ENCODE assay signal across 14 mouse cellular contexts in genomic region chr7:100875822-100876221, GRCm38 (mm10). TPM values are rescaled to one million over a fixed set of nuclear protein-coding genes. Genes with fewer than 3 reads are reported as not detected.
A peak's percentile ranks its signal among the peaks of the same experiment; 100 is the strongest.
DNase-seq lines count a peak whose midpoint lies in the region; ATAC-seq and TF ChIP-seq lines count a peak whose summit lies in the region.
"Had no signal": no experiment of that assay in that cellular context is flagged by ENCODE, and none has a peak within 500 bp of the region (broad histone marks: within the 10 kb centered on the region; RNA-seq: fewer than 3 reads in every experiment).

No protein-coding gene starts in this region.

- no peak overlapping the region for H3K4me2 ChIP-seq in embryonic facial prominence, embryonic 12.5 days (replicated peaks)
- H3K4me2 ChIP-seq in kidney, embryonic 14.5 days (replicated peaks; ENCODE audit: low read depth, low read length), result no peak overlapping the region
- no peak overlapping the region for H3K4me2 ChIP-seq in stomach, embryonic 14.5 days (replicated peaks; ENCODE audit: low read depth, low read length)
- no peak overlapping the region for H3K4me2 ChIP-seq in stomach, postnatal 0 days (replicated peaks; ENCODE audit: low read depth)
- H3K4me2 ChIP-seq in stomach, embryonic 15.5 days, result no peak overlapping the region
- H3K4me2 ChIP-seq: midbrain, embryonic 13.5 days had no signal

- H3K9me3 ChIP-seq in embryonic facial prominence, embryonic 12.5 days, result no peaks in the 10 kb centered on the region
- no peaks in the 10 kb centered on the region for H3K9me3 ChIP-seq in embryonic facial prominence, embryonic 10.5 days
- no peaks in the 10 kb centered on the region for H3K9me3 ChIP-seq in kidney, embryonic 14.5 days (ENCODE audit: control insufficient read depth, low read length)
- H3K9me3 ChIP-seq in stomach, embryonic 14.5 days (ENCODE audit: control insufficient read depth, low read depth, low read length), result no peaks in the 10 kb centered on the region
- H3K9me3 ChIP-seq in stomach, postnatal 0 days (ENCODE audit: control insufficient read depth, low read length), result no peaks in the 10 kb centered on the region
- H3K9me3 ChIP-seq in stomach, embryonic 15.5 days, result no peaks in the 10 kb centered on the region
- H3K9me3 ChIP-seq: midbrain, embryonic 13.5 days had no signal

- peaks cover 91% of the 10 kb centered on the region for H3K36me3 ChIP-seq in embryonic facial prominence, embryonic 12.5 days
- H3K36me3 ChIP-seq in embryonic facial prominence, embryonic 10.5 days (replicated peaks), result peaks cover 100% of the 10 kb centered on the region
- H3K36me3 ChIP-seq in kidney, embryonic 14.5 days (ENCODE audit: control insufficient read depth, insufficient read depth, low read length), result peaks cover 94% of the 10 kb centered on the region
- peaks cover 62% of the 10 kb centered on the region for H3K36me3 ChIP-seq in stomach, embryonic 14.5 days (ENCODE audit: control insufficient read depth, insufficient read depth, low read length)
- H3K36me3 ChIP-seq in stomach, postnatal 0 days (ENCODE audit: control insufficient read depth, insufficient read depth, low read length), result peaks cover 23% of the 10 kb centered on the region
- peaks cover 70% of the 10 kb centered on the region for H3K36me3 ChIP-seq in stomach, embryonic 15.5 days

- no peak for DNase-seq in embryonic facial prominence, embryonic 10.5 days (ENCODE audit: low spot score)
- DNase-seq in kidney, postnatal 14 days, result no peak
- no peak for DNase-seq in stomach, postnatal 0 days (ENCODE audit: low spot score)
- DNase-seq: cerebellum, adult 11 months; lung, adult 2 months; thymus, postnatal 14 days had no signal

- no peak overlapping the region for H3K4me3 ChIP-seq in embryonic facial prominence, embryonic 12.5 days
- no peak overlapping the region for H3K4me3 ChIP-seq in embryonic facial prominence, embryonic 10.5 days
- H3K4me3 ChIP-seq in kidney, embryonic 14.5 days (ENCODE audit: low read length), result no peak overlapping the region
- H3K4me3 ChIP-seq in stomach, embryonic 14.5 days (ENCODE audit: low read depth, low read length), result no peak overlapping the region
- H3K4me3 ChIP-seq in stomach, postnatal 0 days (ENCODE audit: low read depth, low read length), result no peak overlapping the region
- H3K4me3 ChIP-seq in stomach, embryonic 15.5 days (replicated peaks), result no peak overlapping the region
- H3K4me3 ChIP-seq: erythroblast, embryonic 14.5 days; midbrain, embryonic 13.5 days had no signal

- 0 out of 2 replicates have a peak overlapping the region, but pooled peaks have one; percentile 33 for H3K27ac ChIP-seq in embryonic facial prominence, embryonic 12.5 days
- no peak overlapping the region for H3K27ac ChIP-seq in embryonic facial prominence, embryonic 10.5 days (replicated peaks)
- H3K27ac ChIP-seq in kidney, embryonic 14.5 days (ENCODE audit: low read depth, low read length), result peak overlapping the region; percentile 37; the same call in 1 of the 2 replicates
- H3K27ac ChIP-seq in stomach, embryonic 14.5 days (ENCODE audit: low read length), result peak overlapping the region; percentile 39
- H3K27ac ChIP-seq in stomach, postnatal 0 days (replicated peaks), result no peak overlapping the region
- peak overlapping the region; percentile 37; the same call in 1 of the 2 replicates for H3K27ac ChIP-seq in stomach, embryonic 15.5 days
- H3K27ac ChIP-seq: hindbrain, postnatal 0 days; midbrain, embryonic 13.5 days had no signal

- WGBS in embryonic facial prominence, embryonic 12.5 days, result 63% methylated on average over 1 of the region's 1 CpGs
- WGBS in embryonic facial prominence, embryonic 10.5 days, result 88% methylated on average over 1 of the region's 1 CpGs
- WGBS in kidney, embryonic 14.5 days, result 53% methylated on average over 1 of the region's 1 CpGs
- 72% methylated on average over 1 of the region's 1 CpGs for WGBS in stomach, embryonic 14.5 days
- 50% methylated on average over 1 of the region's 1 CpGs for WGBS in stomach, postnatal 0 days
- WGBS in stomach, embryonic 15.5 days, result 73% methylated on average over 1 of the region's 1 CpGs

- TF ChIP-seq EP300 in stomach, postnatal 0 days (optimal IDR thresholded peaks at IDR 0.05), result no peak

- no peaks in the 10 kb centered on the region for H3K4me1 ChIP-seq in embryonic facial prominence, embryonic 12.5 days
- peaks cover 8% of the 10 kb centered on the region for H3K4me1 ChIP-seq in embryonic facial prominence, embryonic 10.5 days
- 0 out of 2 replicates have a peak, but pooled peaks cover 5% of the 10 kb centered on the region for H3K4me1 ChIP-seq in kidney, embryonic 14.5 days (ENCODE audit: control insufficient read depth, insufficient read depth, low read length)
- no peaks in the 10 kb centered on the region for H3K4me1 ChIP-seq in stomach, embryonic 14.5 days (ENCODE audit: control insufficient read depth, insufficient read depth, low read length)
- no peaks in the 10 kb centered on the region for H3K4me1 ChIP-seq in stomach, postnatal 0 days (replicated peaks; ENCODE audit: control insufficient read depth, insufficient read depth)
- H3K4me1 ChIP-seq in stomach, embryonic 15.5 days, result 0 out of 2 replicates have a peak, but pooled peaks cover 3% of the 10 kb centered on the region

- TF ChIP-seq CTCF in stomach, postnatal 0 days (IDR thresholded peaks at IDR 0.05; ENCODE audit: low read depth), result no peak

- no peaks in the 10 kb centered on the region for H3K27me3 ChIP-seq in embryonic facial prominence, embryonic 12.5 days
- no peaks in the 10 kb centered on the region for H3K27me3 ChIP-seq in embryonic facial prominence, embryonic 10.5 days (replicated peaks; ENCODE audit: low read depth, poor library complexity, severe bottlenecking)
- H3K27me3 ChIP-seq in kidney, embryonic 14.5 days (ENCODE audit: control insufficient read depth, insufficient read depth, low read length), result no peaks in the 10 kb centered on the region
- no peaks in the 10 kb centered on the region for H3K27me3 ChIP-seq in stomach, embryonic 14.5 days (ENCODE audit: control insufficient read depth, insufficient read depth, low read length)
- H3K27me3 ChIP-seq in stomach, postnatal 0 days (ENCODE audit: control insufficient read depth, insufficient read depth, low read length), result no peaks in the 10 kb centered on the region
- H3K27me3 ChIP-seq in stomach, embryonic 15.5 days (replicated peaks), result no peaks in the 10 kb centered on the region
- H3K27me3 ChIP-seq: midbrain, embryonic 13.5 days had no signal

- no peak overlapping the region for H3K9ac ChIP-seq in embryonic facial prominence, embryonic 12.5 days
- no peak overlapping the region for H3K9ac ChIP-seq in kidney, embryonic 14.5 days (ENCODE audit: low read depth, low read length)
- H3K9ac ChIP-seq in stomach, embryonic 14.5 days (replicated peaks; ENCODE audit: low read depth, low read length), result no peak overlapping the region
- H3K9ac ChIP-seq in stomach, postnatal 0 days (ENCODE audit: low read length), result no peak overlapping the region
- H3K9ac ChIP-seq in stomach, embryonic 15.5 days, result no peak overlapping the region
- H3K9ac ChIP-seq: midbrain, embryonic 13.5 days had no signal

- no peak for ATAC-seq in embryonic facial prominence, embryonic 12.5 days (ENCODE audit: insufficient number of reproducible peaks, insufficient read depth, low FRiP score, low TSS enrichment)
- no peak for ATAC-seq in kidney, embryonic 14.5 days (ENCODE audit: low FRiP score, low TSS enrichment)
- no peak for ATAC-seq in stomach, embryonic 14.5 days (ENCODE audit: insufficient number of reproducible peaks, insufficient read depth, low FRiP score, low read depth)
- ATAC-seq in stomach, postnatal 0 days (ENCODE audit: low FRiP score, low TSS enrichment), result no peak
- ATAC-seq in stomach, embryonic 15.5 days (ENCODE audit: insufficient read depth, low FRiP score, low read depth), result no peak
- no peak for ATAC-seq in erythroid progenitor cell, adult 5-6 weeks (replicated peaks; ENCODE audit: low FRiP score, poor library complexity, severe bottlenecking)
- ATAC-seq: hindbrain, postnatal 0 days; midbrain, embryonic 13.5 days had no signal

RNA-seq across cellular contexts. Expression of gene Relt, which starts 12.6 kb away (rescaled TPM):
- 3.4 and 4.1 TPM in 2 replicates for polyA plus RNA-seq in embryonic facial prominence, embryonic 12.5 days (2016; fragmentation: Nextera tagmentation; extraction: Ambion mirVana)
- 4.8 and 5.2 TPM in 2 replicates for polyA plus RNA-seq in embryonic facial prominence, embryonic 10.5 days (2016; fragmentation: Nextera tagmentation; extraction: Ambion mirVana)
- polyA plus RNA-seq in kidney, embryonic 14.5 days (2014; fragmentation: Nextera tagmentation; extraction: Ambion mirVana), result 2.8 and 3.1 TPM in 2 replicates
- 2.5 and 3.1 TPM in 2 replicates for polyA plus RNA-seq in stomach, embryonic 14.5 days (2014; fragmentation: Nextera tagmentation; extraction: Ambion mirVana)
- 0.71 and 1.2 TPM in 2 replicates for polyA plus RNA-seq in stomach, postnatal 0 days (2015; fragmentation: Nextera tagmentation; extraction: Ambion mirVana)
- 3.2 and 4.1 TPM in 2 replicates for polyA plus RNA-seq in stomach, embryonic 15.5 days (2015; fragmentation: Nextera tagmentation; extraction: Ambion mirVana)
- total RNA-seq in erythroid progenitor cell, adult 5-6 weeks (2015; ENCODE audit: low replicate concordance), result 71.7 and 73.8 TPM in 2 replicates
- total RNA-seq in erythroid progenitor cell, adult 5-6 weeks (2017; ENCODE audit: low replicate concordance), result 37.1 and 40.8 TPM in 2 replicates

RNA-seq across cellular contexts. Expression of gene Arhgef17, which starts 56.1 kb away (rescaled TPM):
- polyA plus RNA-seq in embryonic facial prominence, embryonic 12.5 days (2016; fragmentation: Nextera tagmentation; extraction: Ambion mirVana), result 11.0 and 11.1 TPM in 2 replicates
- 9.3 and 9.8 TPM in 2 replicates for polyA plus RNA-seq in embryonic facial prominence, embryonic 10.5 days (2016; fragmentation: Nextera tagmentation; extraction: Ambion mirVana)
- 11.6 and 15.5 TPM in 2 replicates for polyA plus RNA-seq in kidney, embryonic 14.5 days (2014; fragmentation: Nextera tagmentation; extraction: Ambion mirVana)
- polyA plus RNA-seq in stomach, embryonic 14.5 days (2014; fragmentation: Nextera tagmentation; extraction: Ambion mirVana), result 13.7 and 14.1 TPM in 2 replicates
- polyA plus RNA-seq in stomach, postnatal 0 days (2015; fragmentation: Nextera tagmentation; extraction: Ambion mirVana), result 2.2 and 2.7 TPM in 2 replicates
- 6.2 and 7.9 TPM in 2 replicates for polyA plus RNA-seq in stomach, embryonic 15.5 days (2015; fragmentation: Nextera tagmentation; extraction: Ambion mirVana)
- 0.42 TPM in 1 of 2 replicates, not detected in the other for total RNA-seq in erythroid progenitor cell, adult 5-6 weeks (2015; ENCODE audit: low replicate concordance)
- total RNA-seq in erythroid progenitor cell, adult 5-6 weeks (2017; ENCODE audit: low replicate concordance), result 0.08 TPM in 1 of 2 replicates, not detected in the other

Comparison
In these comparisons a context has a peak if more than half of its experiments do, and no peak if none do; other contexts are left out.
1. H3K27ac ChIP-seq: peak in embryonic facial prominence, embryonic 12.5 days (single experiment), kidney, embryonic 14.5 days (single experiment), stomach, embryonic 14.5 days (single experiment) and stomach, embryonic 15.5 days (single experiment); none in embryonic facial prominence, embryonic 10.5 days (single experiment) and stomach, postnatal 0 days (single experiment).